Mouse (Mus musculus): Measurements from ENCODE around the gene Naa25. TPM values are rescaled to one million over a fixed set of nuclear protein-coding genes. Genes with fewer than 3 reads are reported as not detected.

The Naa25 gene
- 31.0 TPM for polyA plus RNA-seq (2017; shearing (Covaris generic))

DNA sequence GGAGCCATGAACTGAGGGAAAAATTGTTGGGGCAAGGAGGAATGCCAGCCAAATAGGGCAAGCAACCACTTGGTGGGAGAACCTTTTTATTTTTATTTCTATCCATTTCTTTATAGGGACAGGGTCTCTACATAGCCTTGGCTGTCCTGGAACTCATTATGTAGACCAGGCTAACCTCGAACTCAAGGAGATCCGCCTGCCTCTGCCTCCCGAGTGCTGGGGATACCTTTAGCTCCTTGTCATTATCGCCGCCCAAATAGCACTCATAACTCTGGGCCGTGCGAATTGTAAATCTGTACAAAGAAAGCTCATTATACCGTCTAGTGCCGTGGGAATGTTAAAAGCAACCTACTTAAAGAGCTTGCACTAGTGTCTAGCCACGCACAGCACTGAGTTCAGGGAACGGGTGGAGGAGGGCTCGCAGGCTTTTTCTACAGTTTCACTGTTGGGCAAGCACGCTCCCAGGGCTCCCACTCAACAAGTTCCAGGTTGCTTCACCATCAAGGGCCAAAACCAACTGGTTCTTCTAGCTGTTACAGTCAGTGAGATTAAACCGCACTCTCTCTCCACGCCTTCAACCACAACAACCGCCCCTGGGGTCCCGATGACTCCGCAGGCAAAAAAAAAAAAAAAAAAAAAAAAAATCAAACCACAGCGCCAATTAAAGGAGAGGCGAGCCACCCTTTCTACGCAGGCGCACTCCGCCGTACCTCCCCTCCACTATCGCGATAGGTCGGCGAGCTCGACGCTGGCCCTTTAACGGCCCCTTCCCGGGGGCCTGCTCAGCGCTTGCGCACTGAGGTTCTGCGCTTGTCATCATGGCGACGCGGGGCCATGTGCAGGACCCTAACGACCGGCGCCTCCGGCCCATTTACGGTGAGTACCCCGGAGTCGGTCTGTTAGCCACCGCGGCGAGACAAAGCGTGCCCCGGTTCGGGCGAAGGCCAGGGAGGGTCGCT is at the start of gene Naa25:
Naa25 (plus strand) TSS at position 750 of the 959 bp plus-strand sequence.

DNA sequence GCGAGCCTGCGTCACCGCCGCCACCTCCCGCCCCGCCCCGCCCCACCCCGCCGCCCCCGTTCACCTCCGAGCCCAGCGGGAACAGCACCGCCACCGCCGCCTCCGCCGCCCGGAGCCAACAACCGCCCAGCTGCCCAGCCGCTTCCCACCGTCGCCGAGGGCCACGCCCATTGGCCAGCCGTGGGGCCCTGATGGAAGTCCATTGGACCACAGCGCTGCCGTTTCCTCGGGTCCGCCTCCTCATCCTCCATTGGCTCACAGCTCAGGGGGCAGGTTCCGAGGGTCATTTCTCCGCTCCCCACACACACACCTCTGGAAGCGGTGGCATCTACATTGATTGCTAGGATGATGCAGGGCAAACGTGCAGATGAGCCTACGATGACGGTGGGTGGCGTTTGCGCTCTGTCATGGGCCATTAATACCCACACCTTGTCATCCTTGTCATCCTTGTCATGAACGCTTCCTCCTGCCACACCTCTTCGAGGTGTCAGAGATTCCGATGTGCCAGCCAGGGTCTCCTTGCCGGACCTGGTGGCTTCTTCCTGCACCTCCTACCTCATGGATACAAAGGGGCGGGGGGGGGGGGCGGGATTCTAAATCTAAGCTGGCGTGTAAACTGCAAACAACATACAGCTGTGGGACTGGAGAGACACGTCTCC is 12.1 kb upstream of the Naa25 start, which contains the start of gene Trafd1:
Trafd1 (minus strand) TSS at position 172 of the 659 bp plus-strand sequence.

DNA sequence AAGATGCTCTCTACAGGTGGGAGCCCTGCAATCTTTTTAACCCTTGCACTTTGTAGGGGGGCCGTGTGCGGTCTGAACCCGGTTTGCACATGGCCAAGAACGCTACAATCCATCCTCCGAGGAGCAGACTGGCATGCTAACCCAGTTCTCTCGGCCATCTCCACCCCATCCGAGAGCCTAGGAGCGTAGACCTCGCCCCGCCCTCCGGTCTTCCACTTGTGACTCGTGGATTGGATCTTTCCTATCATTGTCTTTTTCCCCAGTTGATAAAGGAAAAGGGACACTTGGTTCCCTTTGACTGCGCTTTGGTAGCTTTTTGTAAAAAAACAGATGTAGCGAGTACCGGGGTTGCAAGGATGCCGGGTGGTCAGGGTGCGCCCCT is 53.9 kb downstream of the Naa25 start, which contains the start of gene Tmem116:
Tmem116 (plus strand) TSS at position 250 of the 382 bp plus-strand sequence.

GRCm38 (mm10) chr5:121452026-121452869 is 54.5 kb downstream of the Naa25 start, which contains the start of gene Erp29:
Erp29 (minus strand) TSS chr5:121452506.

Other genes starting within 250 kb of the Naa25 start
- gene Ptpn11, start 206.5 kb upstream of the Naa25 start, polyA plus RNA-seq (2017; shearing (Covaris generic)) = 35.3 TPM
- 771 TPM for gene Rpl6, start 193.5 kb upstream of the Naa25 start, polyA plus RNA-seq (2017; shearing (Covaris generic))
- 6.5 TPM for gene Hectd4, start 177.7 kb upstream of the Naa25 start, polyA plus RNA-seq (2017; shearing (Covaris generic))
- gene Trafd1, start 12.3 kb upstream of the Naa25 start, polyA plus RNA-seq (2017; shearing (Covaris generic)) = 70.0 TPM
- gene Tmem116, start 54.0 kb downstream of the Naa25 start, polyA plus RNA-seq (2017; shearing (Covaris generic)) = 1.2 TPM
- 36.9 TPM for gene Erp29, start 54.6 kb downstream of the Naa25 start, polyA plus RNA-seq (2017; shearing (Covaris generic))
- not detected for gene Adam1b, start 105.5 kb downstream of the Naa25 start, polyA plus RNA-seq (2017; shearing (Covaris generic))
- 0.45 TPM for gene Adam1a, start 147.5 kb downstream of the Naa25 start, polyA plus RNA-seq (2017; shearing (Covaris generic))
- gene Gm42878, start 147.5 kb downstream of the Naa25 start, polyA plus RNA-seq (2017; shearing (Covaris generic)) = not detected
- 64.0 TPM for gene Mapkapk5, start 148.0 kb downstream of the Naa25 start, polyA plus RNA-seq (2017; shearing (Covaris generic))
- gene Aldh2, start 195.9 kb downstream of the Naa25 start, polyA plus RNA-seq (2017; shearing (Covaris generic)) = 2.4 TPM
- gene Acad12, start 221.0 kb downstream of the Naa25 start, polyA plus RNA-seq (2017; shearing (Covaris generic)) = 1.7 TPM